Mouse (Mus musculus) olfactory bulb, adult 2 months (tissue): Measurements from ENCODE around the gene Cldn4. TPM values are rescaled to one million over a fixed set of nuclear protein-coding genes. Genes with fewer than 3 reads are reported as not detected.
"Not testable (repeated sequence)": the region's sequence is repeated elsewhere in the genome, so short reads cannot be mapped to it uniquely, and the experiment has no call there.

Source experiments
- H3K27ac ChIP-seq: fragments of 200-500 bp; 2 replicates; pipeline ENCODE4 v1.5.1; 2012; ENCODE audit warnings: low read depth, low read length; ENCODE audit not compliant: insufficient read depth
- H3K4me1 ChIP-seq: fragments of 200-500 bp; 2 replicates; pipeline ENCODE4 v1.6.1; 2012; ENCODE audit warnings: low read length; ENCODE audit not compliant: control insufficient read depth, insufficient read depth
- H3K4me3 ChIP-seq: fragments of 200-500 bp; 2 replicates; pipeline ENCODE4 v1.5.1; 2012; ENCODE audit warnings: mild to moderate bottlenecking, low read depth, low read length, moderate library complexity; ENCODE audit not compliant: insufficient read depth
- CTCF ChIP-seq: fragments of 200-500 bp; IDR thresholded peaks from 2 replicates; pipeline ENCODE4 v1.5.1; 2012; ENCODE audit warnings: low read depth, mild to moderate bottlenecking, low read length, moderate library complexity; ENCODE audit not compliant: insufficient read depth
- POLR2A ChIP-seq: fragments of 200-500 bp; IDR thresholded peaks from 2 replicates; pipeline ENCODE4 v1.6.1; 2012; ENCODE audit warnings: mild to moderate bottlenecking, low read depth, low read length, moderate library complexity; ENCODE audit not compliant: insufficient read depth
- WGBS: fragments of 180-500 bp; shearing (Covaris S2); methylation state at CpG from one replicate; pipeline ENCODE4 v1.1.7; 2018; 5-methylcytosine and 5-hydroxymethylcytosine counted together
- polyA plus RNA-seq: library from polyadenylated mRNA; stranded (reverse); fragments of >200 nt; gene quantifications from 2 replicates; pipeline ENCODE4 v1.2.4, GENCODE M21; 2012; ENCODE audit warnings: low replicate concordance; ENCODE audit not compliant: missing spikeins, insufficient read depth, insufficient read length

The Cldn4 gene
- polyA plus RNA-seq, 1 experiment: not detected

DNA sequence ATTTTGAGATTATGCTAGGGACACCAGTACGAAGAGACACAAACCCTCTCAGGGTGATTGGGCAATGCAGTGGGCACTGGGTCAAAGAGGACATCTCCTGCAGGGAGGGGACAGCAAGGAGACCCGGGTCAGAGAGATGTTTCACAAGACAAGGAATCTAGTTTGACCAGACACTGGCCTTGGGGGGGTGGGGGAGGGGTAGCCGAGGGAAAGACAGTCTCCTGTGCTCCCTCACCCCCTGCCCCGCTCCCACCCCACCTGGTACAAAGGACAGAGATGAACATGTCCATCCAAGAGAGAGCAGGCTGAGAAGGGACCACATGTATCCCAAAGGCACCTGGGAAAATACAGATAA lies 1.3 kb upstream of the Cldn4 start:
- peaks cover 8% of the 10 kb centered on the region; the same call in 1 of the 2 replicates for H3K4me1 ChIP-seq
- 74% methylated on average over 4 of the region's 4 CpGs for WGBS
- no peak overlapping the region for H3K27ac ChIP-seq

DNA sequence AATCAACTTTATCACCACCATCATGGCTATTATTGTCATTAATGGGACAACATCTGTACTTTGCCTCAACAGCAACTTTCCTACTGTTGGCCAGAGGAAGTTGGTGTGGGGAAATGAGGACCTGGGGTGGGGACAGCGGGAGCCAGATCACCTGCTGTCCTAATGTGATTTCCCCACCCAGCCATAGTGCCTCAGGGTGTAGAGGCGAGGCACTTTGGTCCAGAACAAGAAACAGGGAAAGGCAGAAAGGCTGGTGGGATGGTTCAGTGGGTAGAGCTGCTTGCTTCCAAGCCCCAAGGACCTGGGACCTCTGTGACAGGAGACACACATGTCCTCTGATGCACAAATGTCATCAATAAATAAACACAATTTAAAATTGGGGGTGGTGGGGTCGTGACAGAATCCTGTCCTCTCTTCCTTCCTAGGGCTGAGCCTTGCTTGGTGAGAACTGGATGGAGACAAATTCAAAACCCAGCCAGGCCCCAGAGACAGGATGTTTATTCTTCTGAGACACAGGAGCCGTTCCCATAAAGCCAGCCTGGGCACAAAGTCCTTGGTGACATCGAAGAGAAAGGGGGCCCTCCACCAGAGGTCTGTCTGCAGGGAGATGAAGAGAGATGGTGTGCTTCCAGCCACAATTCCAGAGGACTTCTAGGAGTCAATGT lies 818 bp upstream of the Cldn4 start:
- TF ChIP-seq POLR2A (no peak), CTCF (no peak)
- no peak overlapping the region for H3K27ac ChIP-seq
- WGBS: 77% methylated on average over 5 of the region's 5 CpGs
- peaks cover 8% of the 10 kb centered on the region; the same call in 1 of the 2 replicates for H3K4me1 ChIP-seq
- no peak overlapping the region for H3K4me3 ChIP-seq

More for the DNA sequence above, 1.3 kb upstream of the Cldn4 start:
- no peak for TF ChIP-seq CTCF
- no peak for TF ChIP-seq POLR2A
- no peak overlapping the region for H3K4me3 ChIP-seq

DNA sequence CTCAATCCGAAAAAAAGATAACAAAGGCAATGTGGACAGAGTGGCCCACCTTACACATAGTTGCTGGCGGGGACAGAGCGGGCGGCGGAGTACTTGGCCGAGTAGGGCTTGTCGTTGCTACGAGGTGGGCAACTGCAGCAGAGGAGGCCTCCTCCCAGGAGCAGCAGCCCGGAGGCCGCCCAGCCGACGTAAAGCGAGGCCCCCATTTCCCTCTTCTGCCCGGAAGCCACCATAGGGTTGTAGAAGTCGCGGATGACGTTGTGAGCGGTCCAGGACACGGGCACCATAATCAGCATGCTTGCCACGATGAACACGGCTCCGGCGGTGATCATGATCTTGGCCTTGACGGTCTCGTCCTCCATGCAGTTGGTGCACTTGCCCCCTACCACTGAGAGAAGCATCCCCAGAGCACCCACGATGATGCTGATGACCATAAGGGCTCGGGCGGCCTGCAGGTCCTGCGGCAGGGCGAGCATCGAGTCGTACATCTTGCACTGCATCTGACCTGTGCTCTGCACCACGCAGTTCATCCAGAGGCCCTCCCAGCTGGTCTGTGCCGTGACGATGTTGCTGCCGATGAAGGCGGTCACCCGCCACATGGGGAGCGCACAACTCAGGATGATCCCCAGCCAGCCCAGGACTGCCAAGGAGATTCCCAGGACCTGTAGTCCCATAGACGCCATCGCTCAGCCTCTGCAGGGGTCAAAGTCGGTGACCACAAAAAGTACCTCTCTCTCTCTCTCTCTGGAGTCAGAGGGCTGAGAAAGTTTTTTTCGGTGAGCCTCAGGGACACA lies 474 bp downstream of the Cldn4 start:
- Histone ChIP-seq H3K4me1 (peaks cover 8% of the 10 kb centered on the region; the same call in 1 of the 2 replicates), H3K4me3 (no peak overlapping the region), H3K27ac (no peak overlapping the region)
- no peak for TF ChIP-seq POLR2A
- no peak for TF ChIP-seq CTCF
- WGBS: 37% methylated on average over 43 of the region's 43 CpGs

DNA sequence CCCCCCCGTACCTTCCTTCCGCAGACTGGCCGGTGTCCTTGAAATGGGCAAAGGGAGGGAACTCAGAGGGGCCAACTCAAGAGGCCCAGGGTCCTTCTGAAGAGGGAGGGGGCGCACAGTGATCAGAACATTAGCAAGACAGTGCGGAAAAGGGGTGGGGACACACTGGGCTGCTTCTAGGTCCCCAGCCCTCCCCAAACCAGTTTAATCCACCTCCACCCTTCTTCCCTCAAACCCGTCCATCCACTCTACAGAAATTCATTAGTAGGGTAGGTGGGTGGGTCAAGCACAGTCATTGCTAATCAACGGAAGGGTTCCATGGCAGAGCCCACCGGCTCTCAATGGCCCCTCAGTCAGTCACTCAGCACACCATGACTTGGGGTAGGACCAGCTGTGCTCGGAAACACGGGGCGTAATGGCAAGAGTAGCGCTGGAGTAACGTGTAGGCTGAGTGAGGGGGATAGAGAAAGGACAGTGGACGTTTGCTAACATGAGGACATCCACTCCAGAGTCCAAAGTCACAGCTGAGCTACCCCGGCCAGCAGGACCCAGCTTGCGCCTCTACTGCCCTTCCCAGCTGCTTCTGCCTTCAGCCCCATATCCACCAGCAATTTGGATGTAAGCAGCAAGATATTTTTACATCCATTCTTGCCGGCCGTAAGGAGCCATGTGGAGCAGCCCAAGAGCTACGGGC lies 1.3 kb downstream of the Cldn4 start:
- TF ChIP-seq POLR2A: no peak
- no peak for TF ChIP-seq CTCF
- Histone ChIP-seq H3K27ac (no peak overlapping the region), H3K4me3 (no peak overlapping the region), H3K4me1 (peaks cover 8% of the 10 kb centered on the region; the same call in 1 of the 2 replicates)
- 59% methylated on average over 19 of the region's 19 CpGs for WGBS

DNA sequence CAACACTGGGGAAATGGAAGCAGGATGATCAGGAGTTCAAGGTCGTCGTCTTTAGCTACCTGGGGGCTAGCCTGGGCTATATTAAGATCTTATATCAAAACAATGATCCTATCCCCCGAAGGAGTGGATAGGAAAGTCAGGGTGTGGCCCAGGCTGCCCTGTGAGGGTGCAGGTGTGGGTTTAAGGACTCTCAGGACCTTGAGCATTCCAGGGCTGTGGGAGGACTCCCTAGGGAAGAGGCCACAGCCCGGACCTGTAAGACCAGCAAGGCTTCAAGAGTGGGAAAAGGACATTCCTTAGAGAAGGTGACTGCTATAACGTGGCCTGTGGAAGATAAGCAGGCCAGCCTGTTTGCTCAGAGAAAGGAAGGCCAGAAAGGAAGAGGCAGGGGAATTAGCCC lies 2.6 kb downstream of the Cldn4 start:
- TF ChIP-seq POLR2A: no peak
- no peak for TF ChIP-seq CTCF
- Histone ChIP-seq H3K4me3 (no peak overlapping the region), H3K27ac (no peak overlapping the region), H3K4me1 (peaks cover 8% of the 10 kb centered on the region; the same call in 1 of the 2 replicates)
- WGBS: 84% methylated on average over 5 of the region's 5 CpGs

DNA sequence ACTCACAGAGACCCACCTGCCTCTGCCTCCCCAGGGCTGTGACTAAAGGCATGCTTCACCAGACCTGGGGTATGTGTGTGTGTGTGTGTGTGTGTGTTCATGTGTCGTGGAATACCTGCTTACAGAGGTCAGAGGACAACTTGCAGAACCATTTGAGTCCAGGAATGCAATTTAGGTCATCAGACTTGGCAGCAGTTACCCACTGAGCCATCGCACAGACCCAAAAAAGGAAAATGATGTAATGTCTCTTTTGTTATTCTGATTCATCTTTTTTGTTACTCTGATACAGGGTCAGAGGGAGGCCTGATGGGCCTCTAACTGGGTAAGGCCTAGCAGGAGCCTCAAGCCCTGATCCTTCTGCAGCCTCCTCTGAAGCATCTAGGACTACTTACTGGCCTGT lies 4.0 kb downstream of the Cldn4 start:
- Histone ChIP-seq H3K4me3 (no peak overlapping the region), H3K27ac (no peak overlapping the region), H3K4me1 (peaks cover 8% of the 10 kb centered on the region; the same call in 1 of the 2 replicates)
- WGBS: 70% methylated on average over 2 of the region's 2 CpGs
- no peak for TF ChIP-seq POLR2A
- no peak for TF ChIP-seq CTCF

DNA sequence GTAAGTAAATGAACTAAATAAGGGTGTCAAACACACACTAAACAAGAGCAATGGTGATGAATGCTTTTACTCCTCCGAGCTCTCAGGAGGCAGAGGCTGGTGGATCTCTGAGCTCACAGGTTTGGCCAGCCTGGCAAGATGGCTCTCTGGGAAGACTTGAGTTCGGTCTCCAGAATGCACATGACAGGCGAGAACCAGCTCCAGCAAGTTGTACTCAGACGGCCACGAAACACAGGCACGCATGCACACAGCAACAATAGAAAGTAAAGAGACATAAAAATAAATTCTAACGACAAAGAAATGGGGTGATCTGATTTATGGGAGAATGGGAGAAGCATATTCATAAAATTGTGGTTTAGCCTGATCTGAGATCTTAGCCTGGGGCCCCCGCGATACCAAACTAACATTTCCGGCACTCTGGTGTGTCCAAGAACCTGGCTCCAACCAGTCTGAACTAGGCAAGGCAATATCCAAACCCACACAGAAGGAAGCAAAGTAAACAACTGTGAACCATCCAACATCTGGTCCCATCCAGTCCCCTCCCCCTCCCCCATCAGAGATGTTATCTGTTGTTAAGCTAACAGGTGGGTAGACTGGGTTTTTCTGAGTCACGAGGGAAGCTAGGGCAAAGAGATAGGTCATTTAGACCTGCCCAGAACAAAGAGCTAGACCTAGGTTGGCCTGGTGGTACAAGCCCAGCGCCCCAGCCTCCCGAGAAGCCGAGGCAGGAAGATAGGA lies 5.1 kb downstream of the Cldn4 start:
- TF ChIP-seq CTCF (no peak), POLR2A (no peak)
- peaks cover 3% of the 10 kb centered on the region; the same call in 1 of the 2 replicates for H3K4me1 ChIP-seq
- WGBS: 91% methylated on average over 14 of the region's 14 CpGs
- no peak overlapping the region for H3K4me3 ChIP-seq
- no peak overlapping the region for H3K27ac ChIP-seq

DNA sequence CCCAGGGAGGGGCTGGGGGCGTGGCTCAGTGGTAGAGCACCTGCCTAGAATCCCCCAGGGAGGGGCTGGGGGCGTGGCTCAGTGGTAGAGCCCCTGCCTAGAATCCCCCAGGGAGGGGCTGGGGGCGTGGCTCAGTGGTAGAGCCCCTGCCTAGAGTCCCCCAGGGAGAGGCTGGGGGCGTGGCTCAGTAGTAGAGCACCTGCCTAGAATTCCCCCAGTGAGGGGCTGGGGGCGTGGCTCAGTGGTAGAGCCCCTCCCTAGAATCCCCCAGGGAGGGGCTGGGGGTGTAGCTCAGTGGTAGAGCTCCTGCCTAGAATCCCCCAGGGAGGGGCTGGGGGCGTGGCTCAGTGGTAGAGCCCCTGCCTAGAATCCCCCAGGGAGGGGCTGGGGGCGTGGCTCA lies 7.2 kb downstream of the Cldn4 start:
- not testable (repeated sequence) for H3K4me1 ChIP-seq, H3K4me3 ChIP-seq, H3K27ac ChIP-seq
- WGBS: 95% methylated on average over 3 of the region's 7 CpGs

DNA sequence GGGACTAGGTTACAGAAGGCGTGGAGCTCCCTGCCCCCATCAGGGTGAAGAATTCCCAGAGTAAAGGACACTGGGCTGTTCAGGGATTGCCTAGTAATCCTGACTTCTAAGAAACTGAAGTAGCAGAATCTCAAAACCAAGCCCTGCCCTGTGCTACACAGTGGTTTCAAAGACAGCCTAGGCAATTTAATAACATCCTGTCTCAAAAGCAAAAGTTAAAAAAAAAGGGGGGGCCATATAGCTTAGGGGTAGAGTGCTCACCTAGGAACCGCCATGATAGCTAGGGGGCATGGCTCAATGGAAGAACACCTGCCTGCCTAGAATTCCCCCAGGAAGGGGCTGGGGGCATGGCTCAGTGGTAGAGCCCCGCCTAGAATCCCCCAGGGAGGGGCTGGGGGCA lies 7.7 kb downstream of the Cldn4 start:
- no peaks in the 10 kb centered on the region for H3K4me1 ChIP-seq
- TF ChIP-seq CTCF: no peak
- TF ChIP-seq POLR2A: no peak
- 74% methylated on average over 3 of the region's 3 CpGs for WGBS
- H3K27ac ChIP-seq: no peak overlapping the region
- H3K4me3 ChIP-seq: no peak overlapping the region
